Mouse (Mus musculus) cerebellum, adult 2 months (tissue): ENCODE measurements around the gene Plekhg6. TPM values are rescaled to one million over a fixed set of nuclear protein-coding genes. Genes with fewer than 3 reads are reported as not detected.
A peak's percentile ranks its signal among the peaks of the same experiment; 100 is the strongest.

Experiments
- DNase-seq, 2 experiments: peaks; one replicate each; pipeline ENCODE4 v3.0.0; 2021
- H3K27ac ChIP-seq: fragments of 200-500 bp; 2 replicates; pipeline ENCODE4 v1.5.1; 2012; ENCODE audit warnings: low read length, control low read depth, inconsistent platforms; ENCODE audit not compliant: insufficient read depth
- H3K27me3 ChIP-seq: fragments of 200-500 bp; 2 replicates; pipeline ENCODE4 v1.6.1; 2012; ENCODE audit warnings: inconsistent platforms, mild to moderate bottlenecking, low read length, moderate library complexity; ENCODE audit not compliant: control insufficient read depth, insufficient read depth
- H3K4me1 ChIP-seq: fragments of 200-500 bp; 2 replicates; pipeline ENCODE4 v1.6.1; 2011; ENCODE audit warnings: low read length; ENCODE audit not compliant: control insufficient read depth, insufficient read depth
- H3K4me3 ChIP-seq: fragments of 200-500 bp; replicated peaks from 2 replicates; pipeline ENCODE3; 2011; ENCODE audit warnings: mild to moderate bottlenecking, low read depth, low read length, control low read depth; ENCODE audit not compliant: insufficient read depth
- CTCF ChIP-seq: fragments of 200-500 bp; IDR thresholded peaks from 2 replicates; pipeline ENCODE4 v1.5.1; 2011; ENCODE audit warnings: low read depth, mild to moderate bottlenecking, control low read depth, low read length, moderate library complexity, borderline replicate concordance; ENCODE audit not compliant: insufficient read depth
- POLR2A ChIP-seq: fragments of 200-500 bp; IDR thresholded peaks from 2 replicates; pipeline ENCODE4 v1.6.1; 2011; ENCODE audit warnings: low read length, control low read depth, borderline replicate concordance; ENCODE audit not compliant: insufficient read depth
- WGBS: fragments of 180-500 bp; shearing (Covaris S2); methylation state at CpG from one replicate; pipeline ENCODE4 v1.1.7; 2018; 5-methylcytosine and 5-hydroxymethylcytosine counted together
- polyA plus RNA-seq: library from polyadenylated mRNA; depleted of rRNA; stranded (reverse); fragments of >200 nt; gene quantifications from 2 replicates; pipeline ENCODE4 v1.2.3, GENCODE M21; 2012

Gene Plekhg6
- polyA plus RNA-seq, 1 experiment: 0.10 TPM

DNA sequence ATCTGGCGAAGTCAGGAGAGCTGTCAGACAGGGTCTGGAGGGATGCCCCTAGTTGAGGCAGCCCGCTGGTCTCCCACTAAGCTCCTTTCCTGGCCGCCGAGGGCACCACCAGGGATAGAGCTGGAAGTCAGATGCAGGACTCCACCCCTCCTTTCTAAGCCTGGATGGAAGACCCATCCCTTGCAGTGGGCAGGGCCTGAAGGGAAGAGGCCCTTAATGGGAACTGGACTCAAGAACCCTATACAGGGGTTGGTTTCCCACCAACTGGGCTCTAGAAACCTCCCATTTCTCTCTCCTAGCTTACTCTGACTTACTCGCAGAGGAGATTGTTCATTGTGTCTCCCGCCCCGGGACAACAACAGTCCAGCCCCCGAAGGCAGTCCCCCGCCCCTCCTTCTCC lies 812 bp downstream of the Plekhg6 start:
- Histone ChIP-seq H3K27me3 (peaks cover 1% of the 10 kb centered on the region; the same call in 1 of the 2 replicates), H3K4me1 (no peaks in the 10 kb centered on the region), H3K27ac (no peak overlapping the region), H3K4me3 (no peak overlapping the region)
- TF ChIP-seq POLR2A (no peak), CTCF (no peak)
- 12% methylated on average over 9 of the region's 9 CpGs for WGBS
- no peak for DNase-seq

DNA sequence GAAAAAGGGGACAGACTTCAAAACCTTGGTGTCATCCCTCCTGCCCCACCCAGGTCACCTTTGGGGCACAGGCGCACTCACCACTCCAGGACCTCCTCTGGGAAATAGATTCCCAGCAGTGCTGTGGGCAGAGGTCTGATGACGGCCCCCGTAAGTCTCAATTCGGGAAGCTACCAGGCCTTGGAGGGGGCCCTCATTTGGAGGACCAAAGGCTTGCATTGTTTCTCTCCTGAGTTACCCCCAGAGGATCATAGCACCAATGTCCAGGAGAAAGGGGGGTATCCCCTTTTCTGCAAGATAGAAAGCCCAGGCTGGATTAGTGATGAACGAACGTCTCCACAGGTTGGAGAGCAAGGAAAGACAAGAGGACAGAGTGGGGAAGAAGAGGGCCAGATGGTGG lies 2.0 kb downstream of the Plekhg6 start:
- TF ChIP-seq CTCF: no peak
- no peak for DNase-seq
- H3K27me3 ChIP-seq: peaks cover 1% of the 10 kb centered on the region; the same call in 1 of the 2 replicates
- H3K27ac ChIP-seq: no peak overlapping the region
- WGBS: 42% methylated on average over 6 of the region's 6 CpGs
- no peaks in the 10 kb centered on the region for H3K4me1 ChIP-seq
- no peak overlapping the region for H3K4me3 ChIP-seq

GRCm38 (mm10) chr6:125377582-125378451 lies 2.8 kb downstream of the Plekhg6 start:
- 34% methylated on average over 16 of the region's 16 CpGs for WGBS
- Histone ChIP-seq H3K4me3 (no peak overlapping the region), H3K4me1 (no peaks in the 10 kb centered on the region), H3K27ac (no peak overlapping the region), H3K27me3 (peaks cover 1% of the 10 kb centered on the region; the same call in 1 of the 2 replicates)
- no peak for DNase-seq
- TF ChIP-seq POLR2A (no peak), CTCF (no peak)

GRCm38 (mm10) chr6:125377042-125377441 lies 3.6 kb downstream of the Plekhg6 start:
- no peak for TF ChIP-seq POLR2A
- Histone ChIP-seq H3K4me1 (no peaks in the 10 kb centered on the region), H3K27me3 (peaks cover 1% of the 10 kb centered on the region; the same call in 1 of the 2 replicates), H3K27ac (no peak overlapping the region), H3K4me3 (no peak overlapping the region)
- WGBS: 19% methylated on average over 6 of the region's 6 CpGs
- DNase-seq: no peak

DNA sequence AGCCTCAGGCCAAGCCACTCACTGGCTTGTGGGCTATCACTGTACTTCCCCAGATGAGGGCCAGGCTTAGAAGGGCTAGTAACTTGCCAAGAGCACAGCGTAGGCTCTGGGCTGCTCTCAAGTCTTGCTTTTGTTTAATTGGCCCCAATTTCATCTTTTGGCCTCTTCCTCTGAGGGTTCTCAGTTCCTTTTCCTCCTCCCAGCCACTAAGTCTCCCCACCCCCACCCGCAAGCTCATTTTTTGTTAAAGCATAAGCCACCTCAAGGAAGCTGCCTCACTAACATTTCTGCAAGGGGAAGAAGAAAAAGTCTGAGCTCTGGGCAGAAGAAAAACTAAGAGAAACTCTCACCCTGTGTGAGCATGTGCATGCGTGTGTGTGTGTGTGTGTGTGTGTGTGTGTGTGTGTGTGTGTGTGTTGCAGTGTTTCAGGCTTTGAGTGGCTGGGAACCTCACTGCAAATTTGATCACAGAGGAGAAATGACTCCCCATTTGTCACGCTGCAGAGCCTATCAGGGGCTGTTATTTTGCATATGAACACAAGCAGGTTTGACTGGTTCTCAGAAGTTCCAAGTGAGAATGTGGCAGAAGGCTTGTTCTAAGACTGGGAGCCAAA lies 12.7 kb downstream of the Plekhg6 start:
- DNase-seq: no peak
- 63% methylated on average over 4 of the region's 4 CpGs for WGBS
- no peak overlapping the region for H3K4me3 ChIP-seq
- no peak overlapping the region for H3K27ac ChIP-seq
- TF ChIP-seq POLR2A: no peak
- TF ChIP-seq CTCF: no peak
- H3K27me3 ChIP-seq: peaks cover 2% of the 10 kb centered on the region; the same call in 1 of the 2 replicates
- no peaks in the 10 kb centered on the region for H3K4me1 ChIP-seq

GRCm38 (mm10) chr6:125366133-125366532 lies 14.5 kb downstream of the Plekhg6 start:
- no peak overlapping the region for H3K27ac ChIP-seq
- no peak overlapping the region for H3K4me3 ChIP-seq
- WGBS: 68% methylated on average over 1 of the region's 1 CpGs
- TF ChIP-seq CTCF (no peak), POLR2A (no peak)
- H3K27me3 ChIP-seq: peaks cover 2% of the 10 kb centered on the region; the same call in 1 of the 2 replicates
- DNase-seq: no peak
- H3K4me1 ChIP-seq: no peaks in the 10 kb centered on the region

DNA sequence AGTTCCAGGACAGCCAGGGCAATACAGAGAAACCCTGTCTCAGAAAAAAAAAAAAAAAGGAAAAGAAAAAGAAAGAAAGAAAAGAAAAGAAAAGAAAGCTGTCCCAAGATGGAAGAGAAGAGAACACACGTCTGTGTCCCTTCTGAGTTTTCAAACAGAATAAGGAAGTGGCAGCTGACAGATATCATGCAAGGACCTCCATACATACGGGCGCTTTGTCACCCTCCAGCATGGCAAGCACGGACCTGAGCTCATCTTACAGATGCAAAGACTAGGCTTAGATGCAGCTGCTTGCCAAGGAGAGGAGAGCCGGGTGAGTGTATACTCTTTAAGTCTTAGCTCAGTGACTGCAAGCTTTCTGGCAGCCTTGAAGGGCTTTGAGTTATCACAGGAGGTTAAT lies 15.1 kb downstream of the Plekhg6 start:
- peaks cover 2% of the 10 kb centered on the region; the same call in 1 of the 2 replicates for H3K27me3 ChIP-seq
- H3K4me1 ChIP-seq: no peaks in the 10 kb centered on the region
- no peak overlapping the region for H3K27ac ChIP-seq
- no peak for TF ChIP-seq POLR2A
- no peak for TF ChIP-seq CTCF
- H3K4me3 ChIP-seq: no peak overlapping the region
- no peak for DNase-seq
- WGBS: 88% methylated on average over 5 of the region's 5 CpGs

DNA sequence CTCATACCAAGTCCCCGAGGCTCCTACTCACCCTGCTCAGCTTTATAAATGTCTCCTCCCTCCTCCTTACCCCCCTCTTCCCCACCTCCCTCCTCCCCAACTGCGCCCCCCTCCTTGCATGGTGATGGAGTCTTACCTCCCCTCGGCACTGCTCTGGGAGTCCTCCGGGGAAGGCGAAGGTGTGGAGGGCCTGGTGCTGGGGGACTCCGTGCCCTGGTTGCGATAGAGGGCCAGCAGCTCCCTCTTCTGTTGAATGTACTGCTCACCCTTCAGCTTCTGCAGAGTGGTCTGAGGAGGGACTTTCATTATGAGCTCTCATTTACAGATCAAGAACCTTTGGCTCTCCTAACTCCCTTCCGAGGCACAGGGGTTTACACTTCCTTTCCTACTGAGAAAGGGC lies 16.1 kb downstream of the Plekhg6 start:
- Histone ChIP-seq H3K4me3 (no peak overlapping the region), H3K4me1 (no peaks in the 10 kb centered on the region), H3K27me3 (peaks cover 2% of the 10 kb centered on the region; the same call in 1 of the 2 replicates), H3K27ac (no peak overlapping the region)
- TF ChIP-seq CTCF: 0 out of 2 replicates have a peak, but pooled peaks have one; percentile 12
- TF ChIP-seq POLR2A: no peak
- WGBS: 4% methylated on average over 8 of the region's 8 CpGs
- no peak for DNase-seq
